Mouse (Mus musculus) adrenal gland, postnatal 10 days (tissue): ENCODE results near the gene AB124611. TPM values are rescaled to one million over a fixed set of nuclear protein-coding genes. Genes with fewer than 3 reads are reported as not detected.
"Not testable (repeated sequence)": the region's sequence is repeated elsewhere in the genome, so short reads cannot be mapped to it uniquely, and the experiment has no call there.

Experiments used
- DNase-seq: peaks from one replicate; pipeline ENCODE4 v3.0.0; 2021; ENCODE audit warnings: mixed read lengths
- long read RNA-seq, 2 experiments: library from polyadenylated mRNA; stranded (forward); transcript quantifications; one replicate each; pipeline ENCODE4 v2.0.0; 2021
- total RNA-seq, 2 experiments: library from RNA; stranded (reverse); gene quantifications; 2 replicates each; pipeline ENCODE4 v1.2.3; 2021

Gene AB124611
- total RNA-seq, result 1 to 10 TPM; 4.2 to 4.7 TPM
- long read RNA-seq, experiment 1, partial matches to known transcripts, result 2 of 7 reads
- long read RNA-seq, experiment 1, other reads (novel, unspliced or antisense), result 2 of 7 reads
- long read RNA-seq, experiment 2, result 0 reads

- no peak for DNase-seq
Observed at GRCm38 (mm10) chr9:21525937-21526633, at the start of gene AB124611. Gene AB124611 (plus strand): TSS chr9:21526176.

GRCm38 (mm10) chr9:21477707-21478106, 48.3 kb upstream of the AB124611 start:
- no peak for DNase-seq

- DNase-seq, result no peak
Observed at GRCm38 (mm10) chr9:21484065-21484464, 41.9 kb upstream of the AB124611 start.

- not testable (repeated sequence) for DNase-seq
Observed at GRCm38 (mm10) chr9:21488246-21488645, 37.7 kb upstream of the AB124611 start.

GRCm38 (mm10) chr9:21490696-21491095, 35.3 kb upstream of the AB124611 start:
- DNase-seq, result no peak

- DNase-seq, result no peak
Observed at GRCm38 (mm10) chr9:21493907-21494306, 32.1 kb upstream of the AB124611 start.

- DNase-seq, result no peak
Observed at GRCm38 (mm10) chr9:21494726-21495125, 31.2 kb upstream of the AB124611 start.

GRCm38 (mm10) chr9:21496308-21497049, 29.5 kb upstream of the AB124611 start:
- peak; percentile 47 for DNase-seq

GRCm38 (mm10) chr9:21497050-21497542, 28.9 kb upstream of the AB124611 start:
- DNase-seq, result no peak

- no peak for DNase-seq
Observed at GRCm38 (mm10) chr9:21497664-21498063, 28.3 kb upstream of the AB124611 start.

GRCm38 (mm10) chr9:21498284-21498902, 27.6 kb upstream of the AB124611 start:
- no peak for DNase-seq

- DNase-seq, result no peak
Observed at GRCm38 (mm10) chr9:21503352-21503751, 22.6 kb upstream of the AB124611 start.

GRCm38 (mm10) chr9:21505767-21506166, 20.2 kb upstream of the AB124611 start:
- DNase-seq, result no peak

GRCm38 (mm10) chr9:21507753-21508430, 18.1 kb upstream of the AB124611 start:
- DNase-seq, result no peak

GRCm38 (mm10) chr9:21508871-21509404, 17.0 kb upstream of the AB124611 start:
- DNase-seq, result no peak

GRCm38 (mm10) chr9:21509772-21510688, 15.9 kb upstream of the AB124611 start, which contains the start of gene Tmed1:
Gene Tmed1 (minus strand): TSS chr9:21510252.
- peak; percentile 96 for DNase-seq

- no peak for DNase-seq
Observed at GRCm38 (mm10) chr9:21510689-21511015, 15.3 kb upstream of the AB124611 start.

GRCm38 (mm10) chr9:21511052-21511451, 14.9 kb upstream of the AB124611 start:
- no peak for DNase-seq

GRCm38 (mm10) chr9:21513466-21513865, 12.5 kb upstream of the AB124611 start:
- DNase-seq, result no peak

- no peak for DNase-seq
Observed at GRCm38 (mm10) chr9:21517947-21518495, 8.0 kb upstream of the AB124611 start.
